Mouse (Mus musculus) CH12.LX (cell line): ENCODE data around the gene Dlg2. TPM values are rescaled to one million over a fixed set of nuclear protein-coding genes. Genes with fewer than 3 reads are reported as not detected.

ENCODE experiments used
- DNase-seq: peaks from one replicate; pipeline ENCODE4 v3.0.0-alpha.2; 2013; ENCODE audit errors: extremely low read depth
- H3K27ac ChIP-seq: 2 replicates; pipeline ENCODE4 v1.5.1; 2012; ENCODE audit warnings: low read depth, mild to moderate bottlenecking, control low read depth, moderate library complexity; ENCODE audit not compliant: insufficient read depth
- H3K27me3 ChIP-seq: replicated peaks from 2 replicates; pipeline ENCODE3; 2012; ENCODE audit warnings: inconsistent platforms
- H3K36me3 ChIP-seq, 2 experiments: replicated peaks in 1 of 2; 2 replicates each; pipeline versions ENCODE3 to v1.6.1; 2012; ENCODE audit warnings: inconsistent platforms in 1 of 2, low read length in 1 of 2, mild to moderate bottlenecking in 1 of 2, mixed read lengths in 1 of 2, moderate library complexity in 1 of 2; ENCODE audit not compliant: control insufficient read depth in 1 of 2, insufficient read depth in 1 of 2
- H3K4me1 ChIP-seq, 2 experiments: 2 replicates each; pipeline ENCODE4 v1.6.1; 2012; ENCODE audit warnings: inconsistent platforms in 1 of 2, moderate library complexity in 1 of 2; ENCODE audit not compliant: insufficient read depth in 2 of 2, control insufficient read depth in 1 of 2
- H3K4me2 ChIP-seq: 2 replicates; pipeline ENCODE4 v1.6.1; 2012; ENCODE audit warnings: low read depth, mild to moderate bottlenecking, control low read depth; ENCODE audit not compliant: poor library complexity, insufficient read depth, severe bottlenecking
- H3K4me3 ChIP-seq, 3 experiments: fragments of 150-350 bp in 1 of 3; sonication (generic) in 1 of 3; replicated peaks in 1 of 3; 2 replicates each; pipeline versions ENCODE3 to v1.5.1; 2011 to 2012; ENCODE audit warnings: low read depth in 2 of 3, low read length in 2 of 3, mild to moderate bottlenecking in 2 of 3, moderate library complexity in 2 of 3, control low read depth in 1 of 3, improper control_type of control experiment in 1 of 3, inconsistent platforms in 1 of 3, mixed read lengths in 1 of 3; ENCODE audit not compliant: poor library complexity in 1 of 3
- H3K79me2 ChIP-seq: replicated peaks from 2 replicates; pipeline ENCODE4 v1.6.1; 2012; ENCODE audit warnings: mild to moderate bottlenecking, moderate library complexity; ENCODE audit not compliant: control insufficient read depth, poor library complexity, insufficient read depth, severe bottlenecking; ENCODE audit errors: extremely low read depth
- H3K9ac ChIP-seq: 2 replicates; pipeline ENCODE4 v1.6.1; 2012; ENCODE audit warnings: low read depth, mild to moderate bottlenecking, control low read depth, moderate library complexity; ENCODE audit not compliant: insufficient read depth
- H3K9me3 ChIP-seq: replicated peaks from 2 replicates; pipeline ENCODE3; 2012; ENCODE audit warnings: low read length, inconsistent platforms, mixed read lengths
- BHLHE40 ChIP-seq: IDR thresholded peaks from 2 replicates; pipeline ENCODE4 v1.6.1; 2011; ENCODE audit warnings: mild to moderate bottlenecking, low read depth, low read length, improper control_type of control experiment
- E2F4 ChIP-seq: IDR thresholded peaks from 2 replicates; pipeline ENCODE4 v1.6.1; 2011; ENCODE audit warnings: low read depth, low read length, improper control_type of control experiment; ENCODE audit not compliant: insufficient replicate concordance
- ELF1 ChIP-seq: IDR thresholded peaks from 2 replicates; pipeline ENCODE4 v1.6.1; 2014; ENCODE audit warnings: low read depth, mild to moderate bottlenecking, inconsistent platforms, low read length, improper control_type of control experiment
- EP300 ChIP-seq: IDR thresholded peaks from 2 replicates; pipeline ENCODE4 v1.6.1; 2011; ENCODE audit warnings: low read length, improper control_type of control experiment
- GABPA ChIP-seq: IDR thresholded peaks from 2 replicates; pipeline ENCODE4 v1.6.1; 2012; ENCODE audit warnings: low read depth, low read length, improper control_type of control experiment, inconsistent platforms; ENCODE audit not compliant: insufficient replicate concordance
- JUN ChIP-seq: IDR thresholded peaks from 2 replicates; pipeline ENCODE4 v1.6.1; 2011; ENCODE audit warnings: low read depth, mild to moderate bottlenecking, low read length, improper control_type of control experiment, moderate library complexity; ENCODE audit not compliant: insufficient read depth
- JUND ChIP-seq: conservative IDR thresholded peaks from 2 replicates; pipeline ENCODE4 v1.6.1; 2011; ENCODE audit warnings: low read depth, low read length, improper control_type of control experiment
- MAFK ChIP-seq: IDR thresholded peaks from 2 replicates; pipeline ENCODE4 v1.6.1; 2011; ENCODE audit warnings: low read length, improper control_type of control experiment; ENCODE audit not compliant: insufficient replicate concordance
- MAZ ChIP-seq: IDR thresholded peaks from 2 replicates; pipeline ENCODE4 v1.6.1; 2012; ENCODE audit warnings: low read depth, mild to moderate bottlenecking, inconsistent platforms, low read length, improper control_type of control experiment, moderate library complexity
- MXI1 ChIP-seq: IDR thresholded peaks from 2 replicates; pipeline ENCODE4 v1.6.1; 2011; ENCODE audit warnings: mild to moderate bottlenecking, low read depth, low read length, improper control_type of control experiment
- MYC ChIP-seq: IDR thresholded peaks from 2 replicates; pipeline ENCODE4 v1.6.1; 2011; ENCODE audit warnings: low read depth, mild to moderate bottlenecking, improper control_type of control experiment, low read length
- NRF1 ChIP-seq: IDR thresholded peaks from 2 replicates; pipeline ENCODE4 v1.6.1; 2014; ENCODE audit warnings: low read depth, mild to moderate bottlenecking, inconsistent platforms, low read length, improper control_type of control experiment, moderate library complexity
- SMC3 ChIP-seq: IDR thresholded peaks from 2 replicates; pipeline ENCODE4 v1.6.1; 2011; ENCODE audit warnings: low read depth, low read length, improper control_type of control experiment
- UBTF ChIP-seq: IDR thresholded peaks from 2 replicates; pipeline ENCODE4 v1.6.1; 2012; ENCODE audit warnings: low read depth, mild to moderate bottlenecking, inconsistent platforms, low read length, improper control_type of control experiment, moderate library complexity
- USF1 ChIP-seq: IDR thresholded peaks from 2 replicates; pipeline ENCODE4 v1.6.1; 2014; ENCODE audit warnings: low read depth, mild to moderate bottlenecking, inconsistent platforms, low read length, improper control_type of control experiment
- ZMIZ1 ChIP-seq: IDR thresholded peaks from 2 replicates; pipeline ENCODE4 v1.6.1; 2012; ENCODE audit warnings: low read depth, mild to moderate bottlenecking, inconsistent platforms, low read length, improper control_type of control experiment
- dilution Hi-C: fragments of 300-500 bp; cut with MboI; formaldehyde crosslinking; loops from 2 replicates; pipeline ENCODE4 v1.14.3; 2020; ENCODE audit warnings: low sequenced_read_pairs; ENCODE audit not compliant: extremely low pct_unique_long_range_greater_than_20kb, extremely low pct_ligation_motif_present
- in situ Hi-C: fragments of 300-500 bp; cut with MboI; formaldehyde crosslinking; loops from 3 replicates; pipeline ENCODE4 v1.14.3; 2019; ENCODE audit warnings: low sequenced_read_pairs, low pct_ligation_motif_present, low pct_unique_long_range_greater_than_20kb, mixed read lengths
- polyA plus RNA-seq: library from polyadenylated mRNA; unstranded; fragments of >175 nt; gene quantifications from 2 replicates; pipeline ENCODE4 v1.2.1, GENCODE M21; 2012; ENCODE audit warnings: low read depth; ENCODE audit not compliant: insufficient read length
- total RNA-seq, 2 experiments: library from RNA; depleted of rRNA; stranded (reverse); fragments of 300-350 nt in 1 of 2; fragments of >200 nt in 1 of 2; gene quantifications; 2 replicates each; pipeline ENCODE4 v1.2.3; 2012 to 2014

Gene Dlg2
- total and polyA plus RNA-seq, 3 experiments: 0.36 TPM; not detected in 2

DNA sequence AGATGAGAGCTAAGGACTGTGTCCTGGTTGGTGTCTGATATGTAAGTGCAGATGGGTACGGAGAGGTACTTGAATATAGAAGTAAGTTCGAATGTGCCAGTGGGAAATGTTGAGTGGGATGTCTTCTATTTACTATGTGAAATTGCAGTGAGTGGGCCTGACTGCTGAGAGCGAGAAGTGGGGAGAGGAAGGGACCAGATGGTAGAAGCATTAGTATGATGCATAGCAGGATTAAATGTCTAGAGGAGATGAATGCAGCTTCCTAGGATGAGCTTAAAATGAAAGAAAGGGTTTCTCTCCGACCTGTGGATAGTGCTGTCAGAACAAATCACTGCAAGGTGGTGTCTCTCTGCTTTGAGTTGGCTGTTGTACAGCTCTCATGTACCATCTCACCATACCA, 451.0 kb downstream of the Dlg2 start:
- TF ChIP-seq MAFK: no peak
- no peak for TF ChIP-seq EP300
- TF ChIP-seq ZMIZ1: no peak
- no peak for TF ChIP-seq NRF1
- no peak for TF ChIP-seq BHLHE40
- Histone ChIP-seq H3K27ac (no peak overlapping the region), H3K27me3 (no peaks in the 10 kb centered on the region), H3K4me3 (no peak overlapping the region), H3K36me3 (no peaks in the 10 kb centered on the region), H3K4me2 (no peak overlapping the region), H3K79me2 (no peaks in the 10 kb centered on the region), H3K9me3 (no peaks in the 10 kb centered on the region), H3K9ac (no peak overlapping the region), H3K4me1 (no peaks in the 10 kb centered on the region)
- in situ Hi-C loops: no loop called here
- dilution Hi-C loops: no loop called here
- no peak for DNase-seq

DNA sequence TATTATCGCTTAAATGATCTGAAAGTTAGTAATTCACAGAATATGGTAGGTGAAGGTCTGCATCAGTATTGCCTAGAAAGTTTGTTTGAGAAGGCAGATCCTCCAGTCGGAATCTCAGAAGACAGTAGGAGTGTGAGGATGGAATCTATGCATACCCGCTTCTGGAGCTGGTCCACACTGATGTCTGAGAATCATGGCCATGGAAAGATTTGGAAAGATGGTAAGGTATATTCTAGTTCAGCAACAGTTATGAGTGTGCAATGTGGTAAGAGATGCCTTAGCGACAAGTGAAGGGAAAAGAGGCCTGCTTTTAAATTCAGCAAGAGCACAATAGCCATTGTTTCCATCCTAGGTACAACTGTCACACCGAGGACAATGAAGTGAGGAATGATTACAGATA, 464.3 kb downstream of the Dlg2 start:
- Histone ChIP-seq H3K4me1 (no peaks in the 10 kb centered on the region), H3K4me2 (no peak overlapping the region), H3K27me3 (no peaks in the 10 kb centered on the region), H3K9ac (no peak overlapping the region), H3K9me3 (no peaks in the 10 kb centered on the region), H3K79me2 (no peaks in the 10 kb centered on the region), H3K27ac (no peak overlapping the region), H3K4me3 (no peak overlapping the region), H3K36me3 (no peaks in the 10 kb centered on the region)
- no peak for DNase-seq
- TF ChIP-seq UBTF (no peak), MXI1 (no peak), MAZ (no peak), GABPA (no peak), SMC3 (no peak), E2F4 (no peak), ELF1 (no peak), JUND (no peak), USF1 (no peak), JUN (no peak), BHLHE40 (no peak), MYC (no peak)
- in situ Hi-C loops: no loop called here
- dilution Hi-C loops: no loop called here
